Mouse (Mus musculus): ENCODE measurements around the gene Lhx9. TPM values are rescaled to one million over a fixed set of nuclear protein-coding genes. Genes with fewer than 3 reads are reported as not detected.

Gene Lhx9
- polyA plus RNA-seq (2014; fragmentation: Illumina TruSeq; extraction: RNeasy Lipid Tissue Mini Kit (QIAGEN cat#74804); ENCODE audit: low read depth, low replicate concordance): 2.2 TPM

DNA sequence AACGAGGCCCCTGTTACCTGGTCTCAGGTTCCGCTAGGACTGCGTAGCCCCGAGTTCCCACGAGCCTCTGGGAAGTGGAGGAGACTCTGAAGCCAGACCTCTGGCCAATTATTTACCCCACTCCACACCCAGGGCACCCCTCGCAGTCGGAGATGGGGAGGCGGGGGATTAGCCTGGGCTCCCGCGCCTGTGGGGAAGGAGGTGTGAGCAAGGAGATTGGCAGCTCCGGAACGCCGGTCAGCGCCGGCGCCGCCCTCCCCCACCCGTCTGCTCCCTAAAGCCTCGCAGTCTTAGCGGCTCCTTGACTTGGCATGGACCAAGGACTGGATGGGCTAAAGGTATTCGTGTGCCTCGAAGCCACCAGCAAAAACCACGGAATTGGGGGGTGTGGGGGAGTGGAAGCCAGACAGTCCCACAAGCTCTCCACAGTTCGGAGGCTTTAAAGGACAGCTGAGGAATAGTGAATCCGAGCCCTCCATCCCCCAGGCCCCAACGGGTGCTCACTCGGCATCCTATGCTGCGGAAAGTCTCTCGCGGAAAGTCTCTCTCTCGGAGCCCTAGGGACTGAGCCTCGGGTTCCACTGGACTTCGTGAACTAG is at the start of gene Lhx9:
TSS of gene Lhx9 (minus strand) at position 67 of the 599 bp plus-strand sequence.

DNA sequence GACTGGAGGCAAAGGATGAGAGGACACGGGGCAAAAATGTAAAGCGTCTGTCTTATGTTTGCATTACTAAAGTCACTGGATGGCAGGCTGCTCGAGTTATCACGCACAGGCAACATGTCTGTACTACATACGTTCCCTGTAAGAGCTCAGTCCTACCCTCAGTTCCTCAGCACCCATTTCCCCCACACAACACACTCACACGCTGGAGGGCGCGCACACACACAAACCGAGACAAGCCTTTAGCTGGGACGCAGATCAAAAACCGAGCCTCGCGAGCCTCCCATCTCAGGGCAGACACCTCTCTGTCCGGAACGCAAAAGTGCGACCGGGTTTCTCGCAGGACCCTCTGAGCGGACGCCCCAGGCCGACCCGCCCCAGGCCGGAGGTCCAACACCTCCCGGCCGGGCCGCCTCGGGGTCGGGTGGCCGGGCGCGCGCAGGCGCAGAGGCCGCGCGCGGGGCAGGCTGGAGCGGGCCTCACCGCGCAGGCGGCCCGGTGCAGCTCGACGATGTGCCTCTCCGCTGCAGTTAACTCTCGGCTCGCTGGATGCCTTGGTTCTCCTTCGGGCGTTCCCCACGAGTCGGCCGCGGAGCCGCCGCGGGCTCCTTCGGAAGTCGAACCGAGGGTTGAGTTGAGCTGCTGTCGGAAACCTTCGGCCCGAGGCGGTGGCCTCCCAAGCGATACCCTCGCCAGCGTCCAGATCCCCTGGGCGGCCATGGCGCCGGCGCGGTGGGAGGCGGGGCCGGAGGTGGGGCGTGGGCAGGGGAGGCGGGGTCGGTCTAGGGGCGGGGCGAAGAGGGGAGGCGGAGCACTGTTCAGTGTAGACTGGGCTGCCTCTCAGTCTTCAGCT is 7.9 kb upstream of the Lhx9 start, which contains the start of gene 2310009B15Rik:
TSS of gene 2310009B15Rik (minus strand) at position 752 of the 850 bp plus-strand sequence.

Other genes with a start within 250 kb of the Lhx9 start
- gene Nek7, start 228.4 kb downstream of the Lhx9 start, polyA plus RNA-seq (2014; fragmentation: Illumina TruSeq; extraction: RNeasy Lipid Tissue Mini Kit (QIAGEN cat#74804); ENCODE audit: low read depth, low replicate concordance): 14.1 TPM
- 2.7 TPM for gene 2310009B15Rik, start 8.3 kb upstream of the Lhx9 start, polyA plus RNA-seq (2014; fragmentation: Illumina TruSeq; extraction: RNeasy Lipid Tissue Mini Kit (QIAGEN cat#74804); ENCODE audit: low read depth, low replicate concordance)
- 6.8 TPM for gene Dennd1b, start 114.9 kb upstream of the Lhx9 start, polyA plus RNA-seq (2014; fragmentation: Illumina TruSeq; extraction: RNeasy Lipid Tissue Mini Kit (QIAGEN cat#74804); ENCODE audit: low read depth, low replicate concordance)